ENCODE assay signal across 8 mouse cellular contexts in genomic region chr12:54405066-54405465, GRCm38 (mm10).
DNase-seq lines count a peak whose midpoint lies in the region; ATAC-seq and TF ChIP-seq lines count a peak whose summit lies in the region.

No protein-coding gene starts in this region.

- intact Hi-C loops in gastrocnemius, adult 2 months (cut with DNase I): no loop called here

- peak; percentile 24; the same call in 1 of the 2 replicates for ATAC-seq in liver, embryonic 16.5 days (ENCODE audit: low read depth)
- ATAC-seq in neutrophil, adult 5-6 weeks (ENCODE audit: extremely low read depth, insufficient number of reproducible peaks, low FRiP score, poor library complexity, severe bottlenecking): peak; percentile 74
- ATAC-seq in erythroid progenitor cell, adult 5-6 weeks (replicated peaks; ENCODE audit: low FRiP score, poor library complexity, severe bottlenecking): no peak

- peak overlapping the region; percentile 94 for H3K27ac ChIP-seq in gastrocnemius, adult 2 months
- H3K27ac ChIP-seq in liver, embryonic 16.5 days (ENCODE audit: low read length): peak overlapping the region; percentile 46

- H3K4me1 ChIP-seq in liver, embryonic 16.5 days (ENCODE audit: control insufficient read depth, low read depth, low read length): no peaks in the 10 kb centered on the region

- DNase-seq in layer of hippocampus, adult 11-12 months (ENCODE audit: low spot score): peak; percentile 73
- DNase-seq in layer of hippocampus, postnatal 10 days (ENCODE audit: low spot score in 2 of 2): no peak
- peak; percentile 64 for DNase-seq in adrenal gland, postnatal 14 days
- DNase-seq in gastrocnemius, adult 2 months: peak; percentile 87
- peak; percentile 8 for DNase-seq in induced T-regulatory cell, adult 2 months (ENCODE audit: low read depth)

- H3K36me3 ChIP-seq in liver, embryonic 16.5 days (ENCODE audit: control insufficient read depth, insufficient read depth): no peaks in the 10 kb centered on the region

- no peaks in the 10 kb centered on the region for H3K9me3 ChIP-seq in liver, embryonic 16.5 days (replicated peaks; ENCODE audit: control insufficient read depth, low read length)

- no peak overlapping the region for H3K9ac ChIP-seq in liver, embryonic 16.5 days (ENCODE audit: low read depth, low read length)

- H3K4me3 ChIP-seq in gastrocnemius, adult 2 months: peak overlapping the region; percentile 56
- H3K4me3 ChIP-seq in liver, embryonic 16.5 days (ENCODE audit: low read depth, low read length): no peak overlapping the region

- H3K27me3 ChIP-seq in liver, embryonic 16.5 days (ENCODE audit: control insufficient read depth, insufficient read depth, low read depth, low read length): no peaks in the 10 kb centered on the region

- 48% methylated on average over 14 of the region's 14 CpGs for WGBS in liver, embryonic 16.5 days (ENCODE audit: insufficient replicate concordance)

- peak overlapping the region; percentile 32; the same call in 1 of the 2 replicates for H3K4me2 ChIP-seq in liver, embryonic 16.5 days (ENCODE audit: low read depth, low read length)

- TF ChIP-seq CTCF in gastrocnemius, adult 2 months (IDR thresholded peaks at IDR 0.05): no peak

Comparison
In these comparisons a context has a peak if more than half of its experiments do, and no peak if none do; other contexts are left out.
1. DNase-seq: peak in layer of hippocampus, adult 11-12 months (single experiment), adrenal gland, postnatal 14 days (single experiment), gastrocnemius, adult 2 months (single experiment) and induced T-regulatory cell, adult 2 months (single experiment); none in layer of hippocampus, postnatal 10 days (0 of 2).